Mouse (Mus musculus): ENCODE results near the gene Gm813. TPM values are rescaled to one million over a fixed set of nuclear protein-coding genes. Genes with fewer than 3 reads are reported as not detected.

The Gm813 gene
- polyA plus RNA-seq, 1 experiment from 2014 or later = not detected

- Histone ChIP-seq H3K27ac (ENCODE audit: low read length) (no peak overlapping the region), H3K27me3 (ENCODE audit: control insufficient read depth, insufficient read depth, low read length) (no peaks in the 10 kb centered on the region), H3K9me3 (replicated peaks; ENCODE audit: control insufficient read depth, low read length) (no peaks in the 10 kb centered on the region), H3K4me3 (replicated peaks; ENCODE audit: low read length) (no peak overlapping the region), H3K36me3 (ENCODE audit: control insufficient read depth, insufficient read depth, low read length) (no peaks in the 10 kb centered on the region), H3K4me2 (ENCODE audit: low read depth, low read length) (no peak overlapping the region), H3K4me1 (ENCODE audit: control insufficient read depth, insufficient read depth, low read length) (no peaks in the 10 kb centered on the region), H3K9ac (ENCODE audit: low read length) (no peak overlapping the region)
- 74% methylated on average over 6 of the region's 6 CpGs for WGBS
- 0 out of 2 replicates have a peak, but pooled peaks have one; percentile 25 for ATAC-seq (ENCODE audit: insufficient read depth, low FRiP score)
Measured at GRCm38 (mm10) chr16:58573949-58574722, 42.6 kb downstream of the Gm813 start.

- H3K36me3 ChIP-seq (ENCODE audit: control insufficient read depth, insufficient read depth, low read length) = no peaks in the 10 kb centered on the region
- no peak overlapping the region for H3K4me3 ChIP-seq (replicated peaks; ENCODE audit: low read length)
- H3K4me1 ChIP-seq (ENCODE audit: control insufficient read depth, insufficient read depth, low read length) = no peaks in the 10 kb centered on the region
- no peak overlapping the region for H3K4me2 ChIP-seq (ENCODE audit: low read depth, low read length)
- H3K27me3 ChIP-seq (ENCODE audit: control insufficient read depth, insufficient read depth, low read length) = no peaks in the 10 kb centered on the region
- no peaks in the 10 kb centered on the region for H3K9me3 ChIP-seq (replicated peaks; ENCODE audit: control insufficient read depth, low read length)
- H3K9ac ChIP-seq (ENCODE audit: low read length) = no peak overlapping the region
- ATAC-seq (ENCODE audit: insufficient read depth, low FRiP score) = no peak
- H3K27ac ChIP-seq (ENCODE audit: low read length) = no peak overlapping the region
Measured at GRCm38 (mm10) chr16:58570694-58571264, 46.0 kb downstream of the Gm813 start.

Other genes with a start within 250 kb of the Gm813 start
- 4.7 and 5.9 TPM in 2 replicates for gene Dcbld2, start 208.5 kb downstream of the Gm813 start, polyA plus RNA-seq (2015; fragmentation: Nextera tagmentation; extraction: Ambion mirVana)
- gene St3gal6, start 92.7 kb downstream of the Gm813 start, polyA plus RNA-seq (2015; fragmentation: Nextera tagmentation; extraction: Ambion mirVana) = 11.7 and 14.7 TPM in 2 replicates
- not detected in 2 replicates for gene E330017A01Rik, start 21.8 kb upstream of the Gm813 start, polyA plus RNA-seq (2015; fragmentation: Nextera tagmentation; extraction: Ambion mirVana)
- 40.4 and 41.1 TPM in 2 replicates for gene Cpox, start 53.3 kb upstream of the Gm813 start, polyA plus RNA-seq (2015; fragmentation: Nextera tagmentation; extraction: Ambion mirVana)
- 0.14 TPM in 1 of 2 replicates, not detected in the other for gene Gpr15, start 102.1 kb upstream of the Gm813 start, polyA plus RNA-seq (2015; fragmentation: Nextera tagmentation; extraction: Ambion mirVana)
- 125 and 138 TPM in 2 replicates for gene Cldnd1, start 110.9 kb upstream of the Gm813 start, polyA plus RNA-seq (2015; fragmentation: Nextera tagmentation; extraction: Ambion mirVana)
- not detected in 2 replicates for gene Olfr172, start 146.2 kb upstream of the Gm813 start, polyA plus RNA-seq (2015; fragmentation: Nextera tagmentation; extraction: Ambion mirVana)
- not detected in 2 replicates for gene Olfr173, start 183.3 kb upstream of the Gm813 start, polyA plus RNA-seq (2015; fragmentation: Nextera tagmentation; extraction: Ambion mirVana)
- gene Olfr175-ps1, start 209.8 kb upstream of the Gm813 start, polyA plus RNA-seq (2015; fragmentation: Nextera tagmentation; extraction: Ambion mirVana) = not detected in 2 replicates

Measured in stomach, embryonic 16.5 days (tissue).